In genomic region chr6:72161751-72162150, GRCm38 (mm10) we compare ENCODE assay signal across 19 mouse cellular contexts.
DNase-seq lines count a peak whose midpoint lies in the region; ATAC-seq and TF ChIP-seq lines count a peak whose summit lies in the region.
"Had no signal": no experiment of that assay in that cellular context is flagged by ENCODE, and none has a peak within 500 bp of the region (broad histone marks: within the 10 kb centered on the region; RNA-seq: fewer than 3 reads in every experiment).

No protein-coding gene starts in this region.

- H3K27me3 ChIP-seq in heart, embryonic 16.5 days (ENCODE audit: control insufficient read depth, insufficient read depth, low read length) = no peaks in the 10 kb centered on the region
- H3K27me3 ChIP-seq in liver, adult 2 months (ENCODE audit: control insufficient read depth, insufficient read depth, low read length) = no peaks in the 10 kb centered on the region
- H3K27me3 ChIP-seq: embryonic facial prominence, embryonic 15.5 days; hindbrain, embryonic 12.5 days; limb, embryonic 15.5 days; neural tube, embryonic 15.5 days; stomach, embryonic 15.5 days had no signal

- 75% methylated on average over 5 of the region's 5 CpGs for WGBS in heart, embryonic 16.5 days
- WGBS in liver, adult 2 months = 13% methylated on average over 5 of the region's 5 CpGs

- H3K4me3 ChIP-seq in heart, embryonic 16.5 days (ENCODE audit: low read length) = no peak overlapping the region
- no peak overlapping the region for H3K4me3 ChIP-seq in liver, adult 2 months (ENCODE audit: insufficient read depth, low read depth, low read length)
- H3K4me3 ChIP-seq: embryonic facial prominence, embryonic 15.5 days; hindbrain, embryonic 12.5 days; limb, embryonic 15.5 days; neural tube, embryonic 15.5 days; stomach, embryonic 15.5 days had no signal

- no peaks in the 10 kb centered on the region for H3K79me2 ChIP-seq in liver, adult 2 months (ENCODE audit: control insufficient read depth, insufficient read depth, low read length)

- no peak for ATAC-seq in heart, embryonic 16.5 days (replicated peaks; ENCODE audit: extremely low read depth, insufficient read depth, low FRiP score)
- peak; percentile 20 for ATAC-seq in megakaryocyte progenitor cell, adult 5-6 weeks (replicated peaks; ENCODE audit: poor library complexity)
- ATAC-seq: forebrain, embryonic 16.5 days; midbrain, embryonic 16.5 days had no signal

- DNase-seq in gastrocnemius, adult 18-20 months (ENCODE audit: low spot score) = peak; percentile 17
- no peak for DNase-seq in gastrocnemius, postnatal 25 days
- DNase-seq in heart, adult 9 months (ENCODE audit: low spot score in 2 of 2) = no peak
- peak; percentile 88 for DNase-seq in liver, adult 2 months (ENCODE audit: extremely low read depth, low read depth, low spot score)
- no peak for DNase-seq in liver
- DNase-seq in urinary bladder, adult 2 months (ENCODE audit: low spot score) = no peak
- DNase-seq: cerebellum, adult 11-12 months; cerebellum, postnatal 25 days; right cerebral cortex, postnatal 25 days; thymus, adult 2 months had no signal

- no peaks in the 10 kb centered on the region for H3K36me3 ChIP-seq in heart, embryonic 16.5 days (ENCODE audit: control insufficient read depth, insufficient read depth)
- no peaks in the 10 kb centered on the region for H3K36me3 ChIP-seq in liver, adult 2 months (ENCODE audit: control insufficient read depth, insufficient read depth, low read length)
- H3K36me3 ChIP-seq: embryonic facial prominence, embryonic 15.5 days; hindbrain, embryonic 12.5 days; limb, embryonic 15.5 days; neural tube, embryonic 15.5 days; stomach, embryonic 15.5 days had no signal

- TF ChIP-seq POLR2A in liver, adult 2 months (IDR thresholded peaks at IDR 0.05; ENCODE audit: extremely low read depth, insufficient read depth, low read length) = no peak

- no peak overlapping the region for H3K9ac ChIP-seq in heart, embryonic 16.5 days (ENCODE audit: low read length)
- H3K9ac ChIP-seq in liver, adult 2 months (ENCODE audit: low read depth, low read length) = no peak overlapping the region
- H3K9ac ChIP-seq: embryonic facial prominence, embryonic 15.5 days; hindbrain, embryonic 12.5 days; limb, embryonic 15.5 days; neural tube, embryonic 15.5 days; stomach, embryonic 15.5 days had no signal

- H3K4me2 ChIP-seq in heart, embryonic 16.5 days (ENCODE audit: low read depth, low read length) = peak overlapping the region; percentile 43
- H3K4me2 ChIP-seq: embryonic facial prominence, embryonic 15.5 days; hindbrain, embryonic 12.5 days; neural tube, embryonic 15.5 days had no signal

- no peaks in the 10 kb centered on the region for H3K9me3 ChIP-seq in heart, embryonic 16.5 days (replicated peaks; ENCODE audit: control insufficient read depth, low read length)
- H3K9me3 ChIP-seq: embryonic facial prominence, embryonic 15.5 days; hindbrain, embryonic 12.5 days; limb, embryonic 15.5 days; neural tube, embryonic 15.5 days; stomach, embryonic 15.5 days had no signal

- H3K27ac ChIP-seq in heart, embryonic 16.5 days (ENCODE audit: low read length) = peak overlapping the region; percentile 9; the same call in 1 of the 2 replicates
- peak overlapping the region; percentile 91 for H3K27ac ChIP-seq in liver, adult 2 months (replicated peaks; ENCODE audit: insufficient read depth, low read depth, low read length)
- H3K27ac ChIP-seq: embryonic facial prominence, embryonic 15.5 days; hindbrain, embryonic 12.5 days; limb, embryonic 15.5 days; neural tube, embryonic 15.5 days; stomach, embryonic 15.5 days had no signal

- H3K4me1 ChIP-seq in heart, embryonic 16.5 days (ENCODE audit: control insufficient read depth, insufficient read depth, low read length) = peaks cover 9% of the 10 kb centered on the region
- peaks cover 31% of the 10 kb centered on the region for H3K4me1 ChIP-seq in liver, adult 2 months (ENCODE audit: control insufficient read depth, insufficient read depth, low read length)
- H3K4me1 ChIP-seq: hindbrain, embryonic 12.5 days had no signal

- TF ChIP-seq CTCF in liver, adult 2 months (IDR thresholded peaks at IDR 0.05; ENCODE audit: low read depth, low read length) = no peak

Comparison
In these comparisons a context has a peak if more than half of its experiments do, and no peak if none do; other contexts are left out.
1. DNase-seq: peak in gastrocnemius, adult 18-20 months (single experiment) and liver, adult 2 months (single experiment); none in gastrocnemius, postnatal 25 days (single experiment), heart, adult 9 months (0 of 2), liver (single experiment) and urinary bladder, adult 2 months (single experiment).